Mouse (Mus musculus): ENCODE data around the gene Csgalnact2. TPM values are rescaled to one million over a fixed set of nuclear protein-coding genes. Genes with fewer than 3 reads are reported as not detected.

Csgalnact2 gene
- polyA plus RNA-seq, 1 experiment from 2014 or later: 16.3 TPM

DNA sequence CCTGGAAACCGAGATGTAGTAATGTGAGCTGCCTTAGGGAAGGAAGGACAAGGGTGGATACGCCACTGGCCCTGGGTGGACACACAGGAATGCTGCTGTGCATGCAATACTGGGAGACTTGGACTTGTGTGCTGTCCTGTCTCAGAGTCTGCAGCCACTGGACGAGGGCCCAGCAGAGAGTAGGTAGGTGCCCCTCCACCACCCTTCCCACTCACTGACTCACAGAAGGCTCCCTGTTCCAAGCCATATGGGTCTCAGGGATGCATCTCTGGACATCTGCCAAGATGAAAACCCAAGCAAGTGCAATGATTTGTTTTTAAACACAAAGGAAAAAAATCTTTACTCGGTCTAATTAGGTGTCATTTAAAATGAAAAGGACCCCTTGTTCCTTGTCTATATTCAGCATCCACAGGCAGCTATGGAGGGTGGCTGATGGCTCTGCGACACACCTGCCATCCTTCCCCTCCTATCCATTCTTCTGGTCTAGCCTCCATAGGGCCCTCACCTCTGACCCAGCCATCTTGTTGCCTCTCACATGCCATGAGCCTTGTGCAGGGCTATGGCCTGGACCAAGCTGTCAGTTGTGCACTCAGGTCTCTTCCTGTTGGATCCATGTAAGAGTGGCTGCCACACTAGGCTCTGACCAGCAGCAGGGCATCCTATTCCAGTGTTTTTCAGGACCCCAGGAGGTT is 68.5 kb downstream of the Csgalnact2 start:
- Histone ChIP-seq H3K4me3 (replicated peaks) (no peak overlapping the region), H3K27ac (peak overlapping the region; percentile 37; the same call in 1 of the 2 replicates), H3K9ac (no peak overlapping the region), H3K27me3 (peaks cover 24% of the 10 kb centered on the region), H3K4me1 (peaks cover 46% of the 10 kb centered on the region), H3K9me3 (replicated peaks) (no peaks in the 10 kb centered on the region), H3K4me2 (no peak overlapping the region), H3K36me3 (no peaks in the 10 kb centered on the region)
- 62% methylated on average over 5 of the region's 5 CpGs for WGBS
- ATAC-seq (replicated peaks; ENCODE audit: low FRiP score): no peak

DNA sequence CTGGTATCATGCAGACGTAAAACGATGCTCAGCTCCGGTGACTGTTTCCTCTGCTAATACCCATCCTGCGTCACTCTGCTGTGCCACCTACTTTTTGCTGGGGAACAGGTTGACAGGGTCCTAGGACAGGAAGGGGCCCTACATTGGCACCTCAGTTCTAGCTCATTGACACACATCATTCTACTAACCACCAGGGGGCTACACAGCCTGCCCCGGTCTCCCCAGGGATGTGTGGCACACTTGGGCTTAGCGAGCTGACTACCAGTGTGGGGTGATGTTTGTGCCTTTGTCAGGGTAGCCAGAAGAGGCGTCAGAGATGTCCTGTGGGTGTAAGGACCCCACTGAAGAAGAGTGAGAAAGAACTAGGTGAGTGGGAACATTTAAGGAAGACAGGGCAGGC is 71.2 kb downstream of the Csgalnact2 start:
- Histone ChIP-seq H3K4me1 (peaks cover 36% of the 10 kb centered on the region), H3K27me3 (peaks cover 34% of the 10 kb centered on the region), H3K27ac (no peak overlapping the region), H3K4me3 (replicated peaks) (no peak overlapping the region), H3K9ac (no peak overlapping the region), H3K4me2 (no peak overlapping the region), H3K9me3 (replicated peaks) (no peaks in the 10 kb centered on the region), H3K36me3 (no peaks in the 10 kb centered on the region)
- ATAC-seq (replicated peaks; ENCODE audit: low FRiP score): no peak
- WGBS: 75% methylated on average over 7 of the region's 7 CpGs

- WGBS: 2% methylated on average over 40 of the region's 40 CpGs
- Histone ChIP-seq H3K27ac (no peak overlapping the region), H3K27me3 (peaks cover 34% of the 10 kb centered on the region), H3K4me1 (peaks cover 36% of the 10 kb centered on the region), H3K9me3 (replicated peaks) (no peaks in the 10 kb centered on the region), H3K9ac (peak overlapping the region; percentile 41), H3K4me2 (peak overlapping the region; percentile 98), H3K36me3 (no peaks in the 10 kb centered on the region), H3K4me3 (replicated peaks) (peak overlapping the region; percentile 52)
- peak; percentile 59 for ATAC-seq (replicated peaks; ENCODE audit: low FRiP score)
Measured at GRCm38 (mm10) chr6:118066199-118067081, 72.5 kb downstream of the Csgalnact2 start.

- peaks cover 34% of the 10 kb centered on the region for H3K27me3 ChIP-seq
- no peaks in the 10 kb centered on the region for H3K9me3 ChIP-seq (replicated peaks)
- H3K27ac ChIP-seq: no peak overlapping the region
- H3K9ac ChIP-seq: peak overlapping the region; percentile 41
- no peaks in the 10 kb centered on the region for H3K36me3 ChIP-seq
- WGBS: 0% methylated on average over 10 of the region's 12 CpGs
- H3K4me3 ChIP-seq (replicated peaks): peak overlapping the region; percentile 52
- ATAC-seq (replicated peaks; ENCODE audit: low FRiP score): peak; percentile 63
- peaks cover 36% of the 10 kb centered on the region for H3K4me1 ChIP-seq
- H3K4me2 ChIP-seq: peak overlapping the region; percentile 98
Measured at GRCm38 (mm10) chr6:118065837-118066198, 73.1 kb downstream of the Csgalnact2 start.

- WGBS: 8% methylated on average over 7 of the region's 7 CpGs
Measured at GRCm38 (mm10) chr6:118064968-118065530, 73.9 kb downstream of the Csgalnact2 start.

GRCm38 (mm10) chr6:118063266-118063665 is 75.7 kb downstream of the Csgalnact2 start:
- Histone ChIP-seq H3K9ac (no peak overlapping the region), H3K4me2 (no peak overlapping the region), H3K4me1 (peaks cover 28% of the 10 kb centered on the region), H3K4me3 (replicated peaks) (no peak overlapping the region), H3K27ac (no peak overlapping the region), H3K27me3 (peaks cover 32% of the 10 kb centered on the region), H3K36me3 (no peaks in the 10 kb centered on the region), H3K9me3 (replicated peaks) (no peaks in the 10 kb centered on the region)
- ATAC-seq (replicated peaks; ENCODE audit: low FRiP score): no peak
- 74% methylated on average over 5 of the region's 5 CpGs for whole genome bisulfite sequencing

More at GRCm38 (mm10) chr6:118064968-118065530, 73.9 kb downstream of the Csgalnact2 start:
- Histone ChIP-seq H3K9ac (no peak overlapping the region), H3K9me3 (replicated peaks) (no peaks in the 10 kb centered on the region), H3K4me1 (peaks cover 30% of the 10 kb centered on the region), H3K4me2 (peak overlapping the region; percentile 98), H3K4me3 (replicated peaks) (peak overlapping the region; percentile 52; the same call in 1 of the 2 replicates), H3K27me3 (peaks cover 34% of the 10 kb centered on the region), H3K36me3 (no peaks in the 10 kb centered on the region), H3K27ac (no peak overlapping the region)
- ATAC-seq (replicated peaks; ENCODE audit: low FRiP score): 0 out of 2 replicates have a peak, but pooled peaks have one; percentile 15

DNA sequence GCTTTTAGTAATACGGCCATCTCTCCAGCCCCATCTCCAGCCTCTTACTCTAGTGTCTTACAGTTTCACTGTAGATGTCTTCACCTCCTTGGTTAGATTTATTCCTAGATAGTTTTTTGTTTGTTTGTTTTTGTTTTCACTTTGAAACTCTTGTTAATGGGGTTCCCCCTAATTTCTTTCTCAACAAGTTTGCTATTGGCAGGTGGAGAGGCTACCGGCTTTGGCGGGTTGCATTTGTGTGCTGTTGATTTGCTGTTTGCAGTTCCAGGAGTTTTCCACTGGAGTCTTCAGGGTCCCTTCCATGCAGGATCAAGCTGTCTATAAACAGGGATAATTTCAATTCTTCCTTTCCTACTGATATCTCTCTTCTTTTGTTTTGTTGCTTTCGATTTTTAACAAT is 77.7 kb downstream of the Csgalnact2 start:
- H3K4me1 ChIP-seq: peaks cover 13% of the 10 kb centered on the region
- H3K36me3 ChIP-seq: no peaks in the 10 kb centered on the region
- 92% methylated on average over 4 of the region's 4 CpGs for WGBS
- no peak overlapping the region for H3K4me3 ChIP-seq (replicated peaks)
- H3K9me3 ChIP-seq (replicated peaks): no peaks in the 10 kb centered on the region
- no peak overlapping the region for H3K27ac ChIP-seq
- ATAC-seq (replicated peaks; ENCODE audit: low FRiP score): no peak
- no peak overlapping the region for H3K4me2 ChIP-seq
- peaks cover 16% of the 10 kb centered on the region for H3K27me3 ChIP-seq
- no peak overlapping the region for H3K9ac ChIP-seq

Small RNA genes lying within 50 kb of the gene (microRNA-seq; reads per million reads assigned to microRNA genes)
- gene Mir7044: not detected

Other genes with a start within 250 kb of the Csgalnact2 start
- gene Hnrnpf, start 238.8 kb downstream of the Csgalnact2 start, polyA plus RNA-seq (2015; fragmentation: Nextera tagmentation; extraction: Ambion mirVana): 748 and 781 TPM in 2 replicates
- 81.2 and 92.6 TPM in 2 replicates for gene Fxyd4, start 201.4 kb downstream of the Csgalnact2 start, polyA plus RNA-seq (2015; fragmentation: Nextera tagmentation; extraction: Ambion mirVana)
- gene Rasgef1a, start 127.7 kb downstream of the Csgalnact2 start, polyA plus RNA-seq (2015; fragmentation: Nextera tagmentation; extraction: Ambion mirVana): 0.76 and 1.0 TPM in 2 replicates
- gene Ret, start 58.6 kb upstream of the Csgalnact2 start, polyA plus RNA-seq (2015; fragmentation: Nextera tagmentation; extraction: Ambion mirVana): 15.3 and 17.6 TPM in 2 replicates